Mouse (Mus musculus) bone marrow, adult 2 months (tissue): Measurements from ENCODE around the gene Adamts3. TPM values are rescaled to one million over a fixed set of nuclear protein-coding genes. Genes with fewer than 3 reads are reported as not detected.

Experiments
- H3K27ac ChIP-seq: fragments of 200-500 bp; 2 replicates; pipeline ENCODE4 v1.5.1; 2012; ENCODE audit warnings: low read depth, mild to moderate bottlenecking, control low read depth, inconsistent platforms, low read length; ENCODE audit not compliant: control insufficient read depth, poor library complexity, insufficient read depth
- H3K4me1 ChIP-seq: fragments of 200-500 bp; 2 replicates; pipeline ENCODE4 v1.6.1; 2011; ENCODE audit warnings: low read length; ENCODE audit not compliant: control insufficient read depth, insufficient read depth
- H3K4me3 ChIP-seq: fragments of 200-500 bp; replicated peaks from 2 replicates; pipeline ENCODE3; 2011; ENCODE audit warnings: mild to moderate bottlenecking, low read depth, low read length, control low read depth; ENCODE audit not compliant: control insufficient read depth
- CTCF ChIP-seq: fragments of 200-500 bp; IDR thresholded peaks from 2 replicates; pipeline ENCODE4 v1.5.1; 2011; ENCODE audit warnings: low read length, control low read depth; ENCODE audit not compliant: control insufficient read depth, insufficient read depth
- POLR2A ChIP-seq: fragments of 200-500 bp; IDR thresholded peaks from 2 replicates; pipeline ENCODE4 v1.6.1; 2011; ENCODE audit warnings: low read depth, mild to moderate bottlenecking, control low read depth, low read length, borderline replicate concordance; ENCODE audit not compliant: control insufficient read depth
- WGBS: fragments of 180-500 bp; shearing (Covaris S2); methylation state at CpG from one replicate; pipeline ENCODE4 v1.1.7; 2018; 5-methylcytosine and 5-hydroxymethylcytosine counted together
- polyA plus RNA-seq: library from polyadenylated mRNA; stranded (reverse); fragments of >200 nt; gene quantifications from 2 replicates; pipeline ENCODE4 v1.2.4, GENCODE M21; 2011; ENCODE audit warnings: low replicate concordance; ENCODE audit not compliant: missing spikeins, insufficient read depth, insufficient read length

Gene Adamts3
- polyA plus RNA-seq, 1 experiment, result 0.90 TPM

- Histone ChIP-seq H3K4me1 (no peaks in the 10 kb centered on the region), H3K27ac (no peak overlapping the region), H3K4me3 (no peak overlapping the region)
- TF ChIP-seq CTCF (no peak), POLR2A (no peak)
- 81% methylated on average over 5 of the region's 5 CpGs for WGBS
Measured at GRCm38 (mm10) chr5:89800181-89800816, 82.8 kb downstream of the Adamts3 start.

- WGBS, result 51% methylated on average over 3 of the region's 3 CpGs
- TF ChIP-seq POLR2A (no peak), CTCF (no peak)
- Histone ChIP-seq H3K27ac (no peak overlapping the region), H3K4me3 (no peak overlapping the region), H3K4me1 (no peaks in the 10 kb centered on the region)
Measured at GRCm38 (mm10) chr5:89793706-89794105, 89.4 kb downstream of the Adamts3 start.

- Histone ChIP-seq H3K4me1 (no peaks in the 10 kb centered on the region), H3K27ac (no peak overlapping the region), H3K4me3 (no peak overlapping the region)
- TF ChIP-seq POLR2A (no peak), CTCF (no peak)
- WGBS, result 90% methylated on average over 5 of the region's 5 CpGs
Measured at GRCm38 (mm10) chr5:89784635-89785034, 98.5 kb downstream of the Adamts3 start.

- TF ChIP-seq CTCF (no peak), POLR2A (no peak)
- 85% methylated on average over 2 of the region's 2 CpGs for WGBS
Measured at GRCm38 (mm10) chr5:89779823-89780222, 103.3 kb downstream of the Adamts3 start.

GRCm38 (mm10) chr5:89778610-89779009 lies 104.5 kb downstream of the Adamts3 start:
- H3K4me3 ChIP-seq, result no peak overlapping the region
- H3K4me1 ChIP-seq, result no peaks in the 10 kb centered on the region
- no peak overlapping the region for H3K27ac ChIP-seq
- no peak for TF ChIP-seq POLR2A
- no peak for TF ChIP-seq CTCF
- 54% methylated on average over 2 of the region's 2 CpGs for WGBS

More at GRCm38 (mm10) chr5:89779823-89780222, 103.3 kb downstream of the Adamts3 start:
- H3K4me1 ChIP-seq, result no peaks in the 10 kb centered on the region
- H3K27ac ChIP-seq, result no peak overlapping the region
- no peak overlapping the region for H3K4me3 ChIP-seq

GRCm38 (mm10) chr5:89777411-89777810 lies 105.7 kb downstream of the Adamts3 start:
- Histone ChIP-seq H3K4me1 (no peaks in the 10 kb centered on the region), H3K27ac (no peak overlapping the region), H3K4me3 (no peak overlapping the region)
- TF ChIP-seq CTCF (no peak), POLR2A (no peak)
- WGBS, result 36% methylated on average over 4 of the region's 4 CpGs

- no peaks in the 10 kb centered on the region for H3K4me1 ChIP-seq
- TF ChIP-seq POLR2A (no peak), CTCF (no peak)
- no peak overlapping the region for H3K27ac ChIP-seq
- 71% methylated on average over 4 of the region's 4 CpGs for WGBS
- no peak overlapping the region for H3K4me3 ChIP-seq
Measured at GRCm38 (mm10) chr5:89770655-89771355, 112.3 kb downstream of the Adamts3 start.

GRCm38 (mm10) chr5:89763189-89764187 lies 119.6 kb downstream of the Adamts3 start:
- no peak overlapping the region for H3K27ac ChIP-seq
- WGBS, result 46% methylated on average over 11 of the region's 11 CpGs
- TF ChIP-seq POLR2A, result no peak
- H3K4me1 ChIP-seq, result no peaks in the 10 kb centered on the region
- H3K4me3 ChIP-seq, result no peak overlapping the region
